Mouse (Mus musculus) limb, embryonic 10.5 days (tissue): ENCODE measurements around the gene Ift52. TPM values are rescaled to one million over a fixed set of nuclear protein-coding genes. Genes with fewer than 3 reads are reported as not detected.

Experiments used
- DNase-seq: peaks from one replicate; pipeline ENCODE4 v3.0.0-alpha.2; 2017; ENCODE audit warnings: low spot score
- H3K27ac ChIP-seq: fragments of 300-500 bp; sonication (generic); 2 replicates; pipeline ENCODE4 v1.5.1; 2016; ENCODE audit warnings: mild to moderate bottlenecking
- H3K27me3 ChIP-seq: fragments of 300-500 bp; sonication (generic); 2 replicates; pipeline ENCODE4 v1.6.1; 2016; ENCODE audit warnings: low read depth, mild to moderate bottlenecking; ENCODE audit not compliant: poor library complexity, severe bottlenecking
- H3K36me3 ChIP-seq: fragments of 300-500 bp; sonication (generic); 2 replicates; pipeline ENCODE4 v1.6.1; 2016; ENCODE audit warnings: mild to moderate bottlenecking, moderate library complexity
- H3K4me1 ChIP-seq: fragments of 300-500 bp; sonication (generic); 2 replicates; pipeline ENCODE4 v1.6.1; 2016
- H3K4me3 ChIP-seq: fragments of 300-500 bp; sonication (generic); 2 replicates; pipeline ENCODE4 v1.5.1; 2016; ENCODE audit warnings: mild to moderate bottlenecking, moderate library complexity
- H3K9me3 ChIP-seq: fragments of 300-500 bp; sonication (generic); replicated peaks from 2 replicates; pipeline ENCODE4 v1.6.1; 2016; ENCODE audit warnings: mild to moderate bottlenecking
- WGBS: fragments of 180-500 bp; shearing (Covaris S2); methylation state at CpG from one replicate; pipeline ENCODE4 v1.1.7; 2016; 5-methylcytosine and 5-hydroxymethylcytosine counted together
- polyA plus RNA-seq: library from polyadenylated mRNA; unstranded; fragments of >200 nt; fragmentation: Nextera tagmentation; extraction: Ambion mirVana; gene quantifications from 2 replicates; pipeline ENCODE4 v1.2.1, GENCODE M21; 2016

Ift52 gene
- polyA plus RNA-seq, 1 experiment from 2014 or later, result 51.5 TPM

GRCm38 (mm10) chr2:162988235-162988634 is 28.9 kb upstream of the Ift52 start:
- DNase-seq, result no peak
- no peaks in the 10 kb centered on the region for H3K27me3 ChIP-seq
- WGBS, result 89% methylated on average over 4 of the region's 4 CpGs
- no peaks in the 10 kb centered on the region for H3K36me3 ChIP-seq
- 0 out of 2 replicates have a peak, but pooled peaks cover 6% of the 10 kb centered on the region for H3K4me1 ChIP-seq
- H3K27ac ChIP-seq, result no peak overlapping the region
- H3K4me3 ChIP-seq, result no peak overlapping the region
- no peaks in the 10 kb centered on the region for H3K9me3 ChIP-seq

- H3K4me1 ChIP-seq, result 0 out of 2 replicates have a peak, but pooled peaks cover 6% of the 10 kb centered on the region
- no peak for DNase-seq
- H3K4me3 ChIP-seq, result no peak overlapping the region
- no peaks in the 10 kb centered on the region for H3K36me3 ChIP-seq
- H3K9me3 ChIP-seq, result no peaks in the 10 kb centered on the region
- WGBS, result 43% methylated on average over 6 of the region's 6 CpGs
- no peaks in the 10 kb centered on the region for H3K27me3 ChIP-seq
- H3K27ac ChIP-seq, result no peak overlapping the region
These were observed 25.6 kb upstream of the Ift52 start for GRCm38 (mm10) chr2:162991394-162992083.

GRCm38 (mm10) chr2:162992084-162992437 is 25.1 kb upstream of the Ift52 start:
- Histone ChIP-seq H3K27ac (no peak overlapping the region), H3K4me3 (no peak overlapping the region), H3K27me3 (no peaks in the 10 kb centered on the region), H3K4me1 (0 out of 2 replicates have a peak, but pooled peaks cover 3% of the 10 kb centered on the region), H3K36me3 (no peaks in the 10 kb centered on the region), H3K9me3 (no peaks in the 10 kb centered on the region)
- DNase-seq, result no peak

- Histone ChIP-seq H3K27me3 (no peaks in the 10 kb centered on the region), H3K36me3 (no peaks in the 10 kb centered on the region), H3K9me3 (no peaks in the 10 kb centered on the region), H3K4me1 (peaks cover 4% of the 10 kb centered on the region; the same call in 1 of the 2 replicates), H3K4me3 (no peak overlapping the region), H3K27ac (no peak overlapping the region)
- 81% methylated on average over 9 of the region's 9 CpGs for WGBS
- no peak for DNase-seq
These were observed 23.1 kb upstream of the Ift52 start for GRCm38 (mm10) chr2:162993881-162994616.

- Histone ChIP-seq H3K4me3 (peak overlapping the region; percentile 33), H3K27ac (no peak overlapping the region), H3K36me3 (no peaks in the 10 kb centered on the region), H3K4me1 (peaks cover 6% of the 10 kb centered on the region; the same call in 1 of the 2 replicates), H3K27me3 (no peaks in the 10 kb centered on the region), H3K9me3 (no peaks in the 10 kb centered on the region)
- WGBS, result 28% methylated on average over 18 of the region's 18 CpGs
- DNase-seq, result peak; percentile 74
These were observed 18.5 kb upstream of the Ift52 start for GRCm38 (mm10) chr2:162998528-162999230.

GRCm38 (mm10) chr2:162999744-163000143 is 17.4 kb upstream of the Ift52 start:
- DNase-seq, result peak; percentile 49
- Histone ChIP-seq H3K4me1 (peaks cover 6% of the 10 kb centered on the region; the same call in 1 of the 2 replicates), H3K36me3 (no peaks in the 10 kb centered on the region), H3K27ac (no peak overlapping the region), H3K4me3 (no peak overlapping the region), H3K9me3 (no peaks in the 10 kb centered on the region), H3K27me3 (no peaks in the 10 kb centered on the region)
- 28% methylated on average over 3 of the region's 3 CpGs for WGBS

GRCm38 (mm10) chr2:163001071-163001470 is 16.1 kb upstream of the Ift52 start:
- WGBS, result 91% methylated on average over 1 of the region's 1 CpGs
- Histone ChIP-seq H3K27ac (no peak overlapping the region), H3K9me3 (no peaks in the 10 kb centered on the region), H3K4me1 (peaks cover 6% of the 10 kb centered on the region; the same call in 1 of the 2 replicates), H3K4me3 (no peak overlapping the region), H3K27me3 (no peaks in the 10 kb centered on the region), H3K36me3 (no peaks in the 10 kb centered on the region)
- DNase-seq, result no peak

GRCm38 (mm10) chr2:163007299-163007698 is 9.9 kb upstream of the Ift52 start:
- no peak overlapping the region for H3K4me3 ChIP-seq
- H3K4me1 ChIP-seq, result no peaks in the 10 kb centered on the region
- H3K27ac ChIP-seq, result no peak overlapping the region
- no peaks in the 10 kb centered on the region for H3K36me3 ChIP-seq
- H3K27me3 ChIP-seq, result no peaks in the 10 kb centered on the region
- no peak for DNase-seq
- WGBS, result 83% methylated on average over 4 of the region's 4 CpGs
- H3K9me3 ChIP-seq, result no peaks in the 10 kb centered on the region

GRCm38 (mm10) chr2:163031289-163031688 is 14.1 kb downstream of the Ift52 start:
- no peaks in the 10 kb centered on the region for H3K27me3 ChIP-seq
- H3K27ac ChIP-seq, result no peak overlapping the region
- peaks cover 98% of the 10 kb centered on the region for H3K36me3 ChIP-seq
- no peaks in the 10 kb centered on the region for H3K9me3 ChIP-seq
- no peak overlapping the region for H3K4me3 ChIP-seq
- 89% methylated on average over 5 of the region's 5 CpGs for WGBS
- no peaks in the 10 kb centered on the region for H3K4me1 ChIP-seq
- DNase-seq, result no peak

- no peak overlapping the region for H3K4me3 ChIP-seq
- no peaks in the 10 kb centered on the region for H3K9me3 ChIP-seq
- H3K4me1 ChIP-seq, result no peaks in the 10 kb centered on the region
- H3K27me3 ChIP-seq, result no peaks in the 10 kb centered on the region
- no peak for DNase-seq
- peaks cover 98% of the 10 kb centered on the region for H3K36me3 ChIP-seq
- H3K27ac ChIP-seq, result no peak overlapping the region
- 85% methylated on average over 2 of the region's 2 CpGs for WGBS
These were observed 14.6 kb downstream of the Ift52 start for GRCm38 (mm10) chr2:163031757-163032156.

GRCm38 (mm10) chr2:163032622-163033021 is 15.5 kb downstream of the Ift52 start:
- no peak for DNase-seq
- no peaks in the 10 kb centered on the region for H3K27me3 ChIP-seq
- no peaks in the 10 kb centered on the region for H3K4me1 ChIP-seq
- no peak overlapping the region for H3K27ac ChIP-seq
- WGBS, result 47% methylated on average over 4 of the region's 4 CpGs
- H3K4me3 ChIP-seq, result no peak overlapping the region
- peaks cover 98% of the 10 kb centered on the region for H3K36me3 ChIP-seq
- no peaks in the 10 kb centered on the region for H3K9me3 ChIP-seq

- no peaks in the 10 kb centered on the region for H3K27me3 ChIP-seq
- no peak overlapping the region for H3K27ac ChIP-seq
- peaks cover 94% of the 10 kb centered on the region for H3K36me3 ChIP-seq
- no peak overlapping the region for H3K4me3 ChIP-seq
- 84% methylated on average over 7 of the region's 7 CpGs for WGBS
- H3K9me3 ChIP-seq, result no peaks in the 10 kb centered on the region
- DNase-seq, result no peak
- H3K4me1 ChIP-seq, result no peaks in the 10 kb centered on the region
These were observed 22.8 kb downstream of the Ift52 start for GRCm38 (mm10) chr2:163039940-163040339.

GRCm38 (mm10) chr2:163048125-163048524 is 31.0 kb downstream of the Ift52 start:
- Histone ChIP-seq H3K4me3 (no peak overlapping the region), H3K36me3 (peaks cover 53% of the 10 kb centered on the region), H3K9me3 (no peaks in the 10 kb centered on the region), H3K27ac (no peak overlapping the region), H3K4me1 (peaks cover 5% of the 10 kb centered on the region; the same call in 1 of the 2 replicates), H3K27me3 (no peaks in the 10 kb centered on the region)
- DNase-seq, result peak; percentile 75
- 4% methylated on average over 10 of the region's 10 CpGs for WGBS
